Mouse (Mus musculus): ENCODE measurements around the gene 9130213A22Rik.

DNA sequence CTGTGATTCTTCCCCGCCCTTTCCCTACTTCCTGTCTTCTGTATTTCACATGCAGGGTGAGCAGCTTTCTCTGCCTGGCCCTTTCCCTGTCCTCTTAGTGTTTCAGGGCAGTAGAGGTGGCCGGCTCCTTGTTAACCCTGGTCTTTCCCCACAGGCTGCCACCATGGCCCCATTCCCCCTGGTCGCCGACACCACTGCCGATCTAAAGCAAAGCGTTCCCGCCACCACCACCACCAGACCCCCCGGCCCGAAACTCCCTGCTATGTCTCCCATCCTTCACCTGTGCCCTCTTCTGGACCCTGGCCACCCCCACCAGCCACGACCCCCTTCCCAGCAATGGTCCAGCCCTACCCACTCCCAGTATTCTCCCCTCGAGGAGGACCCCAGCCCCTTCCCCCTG, 16.1 kb downstream of the 9130213A22Rik start:
- TF ChIP-seq CTCF (IDR thresholded peaks at IDR 0.05; ENCODE audit: insufficient read depth, low read length) (no peak), POLR2A (IDR thresholded peaks at IDR 0.05; ENCODE audit: borderline replicate concordance, extremely low read depth, low read depth, low read length) (no peak)
